Mouse (Mus musculus) limb, embryonic 13.5 days (tissue): Measurements from ENCODE around the gene Vasp. TPM values are rescaled to one million over a fixed set of nuclear protein-coding genes. Genes with fewer than 3 reads are reported as not detected.

Experiments
- ATAC-seq: fragments of 200-750 bp; cut with Nextera tagmentation; 2 replicates; pipeline ENCODE4 v1.8.0; 2017; ENCODE audit warnings: low read depth, moderate number of reproducible peaks, moderate TSS enrichment; ENCODE audit not compliant: low FRiP score
- H3K27ac ChIP-seq: fragments of 300-500 bp; sonication (generic); 2 replicates; pipeline ENCODE4 v1.5.1; 2015; ENCODE audit warnings: inconsistent platforms, mild to moderate bottlenecking, moderate library complexity
- H3K27me3 ChIP-seq: fragments of 300-500 bp; sonication (generic); 2 replicates; pipeline ENCODE4 v1.6.1; 2015; ENCODE audit warnings: mild to moderate bottlenecking, inconsistent platforms
- H3K36me3 ChIP-seq: fragments of 300-500 bp; sonication (generic); 2 replicates; pipeline ENCODE4 v1.6.1; 2015; ENCODE audit warnings: inconsistent platforms, mild to moderate bottlenecking, moderate library complexity
- H3K4me1 ChIP-seq: fragments of 300-500 bp; sonication (generic); 2 replicates; pipeline ENCODE4 v1.6.1; 2015; ENCODE audit warnings: inconsistent platforms
- H3K4me2 ChIP-seq: fragments of 300-500 bp; sonication (generic); replicated peaks from 2 replicates; pipeline ENCODE4 v1.6.1; 2015; ENCODE audit warnings: inconsistent platforms, mild to moderate bottlenecking, moderate library complexity
- H3K4me3 ChIP-seq: fragments of 300-500 bp; sonication (generic); 2 replicates; pipeline ENCODE4 v1.5.1; 2015; ENCODE audit warnings: moderate library complexity, mild to moderate bottlenecking, inconsistent platforms
- H3K9ac ChIP-seq: fragments of 300-500 bp; sonication (generic); 2 replicates; pipeline ENCODE4 v1.6.1; 2015; ENCODE audit warnings: mild to moderate bottlenecking, inconsistent platforms
- H3K9me3 ChIP-seq: fragments of 300-500 bp; sonication (generic); 2 replicates; pipeline ENCODE4 v1.6.1; 2016; ENCODE audit warnings: inconsistent platforms
- WGBS: fragments of 180-500 bp; shearing (Covaris S2); methylation state at CpG from one replicate; pipeline ENCODE4 v1.1.7; 2015; 5-methylcytosine and 5-hydroxymethylcytosine counted together
- polyA plus RNA-seq: library from polyadenylated mRNA; unstranded; fragments of >200 nt; fragmentation: Nextera tagmentation; extraction: Ambion mirVana; gene quantifications from 2 replicates; pipeline ENCODE4 v1.2.1, GENCODE M21; 2015

Gene Vasp
- polyA plus RNA-seq, 1 experiment from 2014 or later, result 69.0 TPM

- Histone ChIP-seq H3K36me3 (no peaks in the 10 kb centered on the region), H3K9me3 (no peaks in the 10 kb centered on the region), H3K4me1 (peaks cover 31% of the 10 kb centered on the region), H3K9ac (peak overlapping the region; percentile 36; the same call in 1 of the 2 replicates), H3K27me3 (peaks cover 55% of the 10 kb centered on the region), H3K4me2 (peak overlapping the region; percentile 53), H3K27ac (no peak overlapping the region), H3K4me3 (peak overlapping the region; percentile 46)
- WGBS, result 15% methylated on average over 16 of the region's 16 CpGs
- no peak for ATAC-seq
These were observed 30.0 kb upstream of the Vasp start for GRCm38 (mm10) chr7:19301461-19302263.

- Histone ChIP-seq H3K27me3 (peaks cover 46% of the 10 kb centered on the region), H3K4me1 (peaks cover 31% of the 10 kb centered on the region), H3K36me3 (no peaks in the 10 kb centered on the region), H3K27ac (no peak overlapping the region), H3K9me3 (no peaks in the 10 kb centered on the region), H3K9ac (peak overlapping the region; percentile 46; the same call in 1 of the 2 replicates), H3K4me3 (peak overlapping the region; percentile 46), H3K4me2 (peak overlapping the region; percentile 53)
- under 1% methylated on average over 29 of the region's 29 CpGs for WGBS
- ATAC-seq, result peak; percentile 77
These were observed 29.1 kb upstream of the Vasp start for GRCm38 (mm10) chr7:19300501-19301421.

GRCm38 (mm10) chr7:19299194-19299593 is 27.6 kb upstream of the Vasp start:
- Histone ChIP-seq H3K9me3 (no peaks in the 10 kb centered on the region), H3K9ac (no peak overlapping the region), H3K4me1 (peaks cover 23% of the 10 kb centered on the region), H3K4me2 (no peak overlapping the region), H3K27me3 (peaks cover 30% of the 10 kb centered on the region), H3K4me3 (no peak overlapping the region), H3K27ac (no peak overlapping the region), H3K36me3 (no peaks in the 10 kb centered on the region)
- 22% methylated on average over 3 of the region's 3 CpGs for WGBS
- ATAC-seq, result no peak

GRCm38 (mm10) chr7:19297794-19298193 is 26.2 kb upstream of the Vasp start:
- H3K4me1 ChIP-seq, result peaks cover 16% of the 10 kb centered on the region; the same call in 1 of the 2 replicates
- H3K27me3 ChIP-seq, result peaks cover 16% of the 10 kb centered on the region
- no peaks in the 10 kb centered on the region for H3K9me3 ChIP-seq
- H3K27ac ChIP-seq, result no peak overlapping the region
- 91% methylated on average over 5 of the region's 5 CpGs for WGBS
- no peak for ATAC-seq
- no peak overlapping the region for H3K4me2 ChIP-seq
- no peak overlapping the region for H3K9ac ChIP-seq
- no peak overlapping the region for H3K4me3 ChIP-seq
- no peaks in the 10 kb centered on the region for H3K36me3 ChIP-seq

- no peak for ATAC-seq
- 85% methylated on average over 6 of the region's 6 CpGs for WGBS
- Histone ChIP-seq H3K4me2 (no peak overlapping the region), H3K9me3 (no peaks in the 10 kb centered on the region), H3K27me3 (peaks cover 9% of the 10 kb centered on the region), H3K27ac (no peak overlapping the region), H3K4me1 (peaks cover 14% of the 10 kb centered on the region; the same call in 1 of the 2 replicates), H3K36me3 (no peaks in the 10 kb centered on the region), H3K9ac (no peak overlapping the region), H3K4me3 (no peak overlapping the region)
These were observed 25.4 kb upstream of the Vasp start for GRCm38 (mm10) chr7:19297034-19297433.

GRCm38 (mm10) chr7:19295503-19296185 is 24.0 kb upstream of the Vasp start:
- H3K9ac ChIP-seq, result peak overlapping the region; percentile 60
- peak overlapping the region; percentile 43 for H3K4me3 ChIP-seq
- H3K27me3 ChIP-seq, result no peaks in the 10 kb centered on the region
- no peak overlapping the region for H3K27ac ChIP-seq
- peak overlapping the region; percentile 62 for H3K4me2 ChIP-seq
- H3K4me1 ChIP-seq, result peaks cover 17% of the 10 kb centered on the region
- H3K36me3 ChIP-seq, result no peaks in the 10 kb centered on the region
- no peaks in the 10 kb centered on the region for H3K9me3 ChIP-seq
- peak; percentile 85 for ATAC-seq
- 12% methylated on average over 20 of the region's 22 CpGs for WGBS

GRCm38 (mm10) chr7:19290969-19291596 is 19.5 kb upstream of the Vasp start:
- Histone ChIP-seq H3K27ac (no peak overlapping the region; the same call in 1 of the 2 replicates), H3K9me3 (no peaks in the 10 kb centered on the region), H3K27me3 (0 out of 2 replicates have a peak, but pooled peaks cover 3% of the 10 kb centered on the region), H3K4me1 (peaks cover 20% of the 10 kb centered on the region), H3K9ac (peak overlapping the region; percentile 43), H3K4me2 (peak overlapping the region; percentile 60), H3K36me3 (no peaks in the 10 kb centered on the region), H3K4me3 (peak overlapping the region; percentile 34)
- WGBS, result under 1% methylated on average over 20 of the region's 20 CpGs
- 0 out of 2 replicates have a peak, but pooled peaks have one; percentile 44 for ATAC-seq

GRCm38 (mm10) chr7:19284763-19285162 is 13.1 kb upstream of the Vasp start:
- no peaks in the 10 kb centered on the region for H3K9me3 ChIP-seq
- ATAC-seq, result no peak
- WGBS, result 26% methylated on average over 4 of the region's 4 CpGs
- H3K9ac ChIP-seq, result no peak overlapping the region
- H3K4me1 ChIP-seq, result peaks cover 10% of the 10 kb centered on the region; the same call in 1 of the 2 replicates
- no peak overlapping the region for H3K4me2 ChIP-seq
- H3K36me3 ChIP-seq, result no peaks in the 10 kb centered on the region
- H3K4me3 ChIP-seq, result no peak overlapping the region
- no peak overlapping the region for H3K27ac ChIP-seq
- peaks cover 43% of the 10 kb centered on the region for H3K27me3 ChIP-seq

GRCm38 (mm10) chr7:19283406-19283804 is 11.8 kb upstream of the Vasp start:
- WGBS, result 44% methylated on average over 14 of the region's 14 CpGs
- Histone ChIP-seq H3K4me2 (peak overlapping the region; percentile 97), H3K27me3 (peaks cover 57% of the 10 kb centered on the region), H3K27ac (no peak overlapping the region), H3K9me3 (no peaks in the 10 kb centered on the region), H3K4me3 (peak overlapping the region; percentile 59; the same call in 1 of the 2 replicates), H3K36me3 (no peaks in the 10 kb centered on the region), H3K9ac (no peak overlapping the region), H3K4me1 (peaks cover 18% of the 10 kb centered on the region)
- no peak for ATAC-seq

- Histone ChIP-seq H3K9ac (peak overlapping the region; percentile 51), H3K4me1 (peaks cover 18% of the 10 kb centered on the region), H3K4me3 (peak overlapping the region; percentile 59), H3K27me3 (peaks cover 62% of the 10 kb centered on the region), H3K4me2 (peak overlapping the region; percentile 97), H3K27ac (no peak overlapping the region), H3K36me3 (no peaks in the 10 kb centered on the region), H3K9me3 (no peaks in the 10 kb centered on the region)
- ATAC-seq, result peak; percentile 64
- 1% methylated on average over 34 of the region's 35 CpGs for WGBS
These were observed 11.3 kb upstream of the Vasp start for GRCm38 (mm10) chr7:19282791-19283405.

GRCm38 (mm10) chr7:19282385-19282784 is 10.8 kb upstream of the Vasp start, which contains the start of gene Rtn2:
Gene Rtn2 (plus strand): TSS chr7:19282624.
- H3K9me3 ChIP-seq, result no peaks in the 10 kb centered on the region
- H3K9ac ChIP-seq, result peak within 1 kb of the TSS; percentile 51
- H3K36me3 ChIP-seq, result no peaks in the 10 kb centered on the region
- H3K27me3 ChIP-seq, result peaks cover 67% of the 10 kb centered on the region
- H3K4me2 ChIP-seq, result peak within 1 kb of the TSS; percentile 97
- 2% methylated on average over 35 of the region's 37 CpGs for WGBS
- peak; percentile 69 for ATAC-seq
- H3K4me1 ChIP-seq, result peaks cover 18% of the 10 kb centered on the region
- no peak within 1 kb of the TSS for H3K27ac ChIP-seq
- H3K4me3 ChIP-seq, result peak within 1 kb of the TSS; percentile 59
